Mouse (Mus musculus) kidney, postnatal 0 days (tissue): Measurements from ENCODE around the gene Tec. TPM values are rescaled to one million over a fixed set of nuclear protein-coding genes. Genes with fewer than 3 reads are reported as not detected.

Experiments
- ATAC-seq: fragments of 200-750 bp; cut with Nextera tagmentation; replicated peaks from 2 replicates; pipeline ENCODE4 v1.8.0; 2017; ENCODE audit warnings: low read depth, moderate number of reproducible peaks, moderate TSS enrichment, moderate library complexity; ENCODE audit not compliant: low FRiP score
- DNase-seq: peaks from one replicate; pipeline ENCODE4 v3.0.0-alpha.2; 2016; ENCODE audit warnings: low spot score
- H3K27ac ChIP-seq: fragments of 300-500 bp; sonication (generic); 2 replicates; pipeline ENCODE4 v1.5.1; 2014; ENCODE audit warnings: mild to moderate bottlenecking
- H3K27me3 ChIP-seq: fragments of 300-500 bp; sonication (generic); 2 replicates; pipeline ENCODE4 v1.6.1; 2014; ENCODE audit warnings: low read length, mixed read lengths; ENCODE audit not compliant: insufficient read depth
- H3K36me3 ChIP-seq: fragments of 300-500 bp; sonication (generic); 2 replicates; pipeline ENCODE4 v1.6.1; 2014; ENCODE audit warnings: low read length, mixed read lengths; ENCODE audit not compliant: insufficient read depth
- H3K4me1 ChIP-seq: fragments of 300-500 bp; sonication (generic); replicated peaks from 2 replicates; pipeline ENCODE4 v1.6.1; 2014; ENCODE audit warnings: antibody characterized with exemption, low read length, mixed read lengths; ENCODE audit not compliant: insufficient read depth
- H3K4me2 ChIP-seq: fragments of 300-500 bp; sonication (generic); 2 replicates; pipeline ENCODE4 v1.6.1; 2014; ENCODE audit warnings: mild to moderate bottlenecking, low read length, moderate library complexity, mixed read lengths
- H3K4me3 ChIP-seq: fragments of 300-500 bp; sonication (generic); replicated peaks from 2 replicates; pipeline ENCODE4 v1.5.1; 2014; ENCODE audit warnings: low read depth, low read length
- H3K9ac ChIP-seq: fragments of 300-500 bp; sonication (generic); 2 replicates; pipeline ENCODE4 v1.6.1; 2014; ENCODE audit warnings: low read depth, low read length
- H3K9me3 ChIP-seq: fragments of 300-500 bp; sonication (generic); replicated peaks from 2 replicates; pipeline ENCODE4 v1.6.1; 2016; ENCODE audit warnings: low read length, inconsistent platforms, mixed read lengths
- CTCF ChIP-seq: IDR thresholded peaks from 2 replicates; pipeline ENCODE4 v1.5.1; 2016; ENCODE audit warnings: antibody characterized with exemption, low read depth, mild to moderate bottlenecking, moderate library complexity
- WGBS: fragments of 180-500 bp; shearing (Covaris S2); extraction: QIAGEN DNeasy Blood & Tissue Kit; methylation state at CpG from one replicate; pipeline ENCODE4 v1.1.7; 2014; 5-methylcytosine and 5-hydroxymethylcytosine counted together
- polyA plus RNA-seq: library from polyadenylated mRNA; unstranded; fragments of >200 nt; fragmentation: Nextera tagmentation; extraction: Ambion mirVana; gene quantifications from 2 replicates; pipeline ENCODE4 v1.2.1, GENCODE M21; 2015

Gene Tec
- polyA plus RNA-seq, 1 experiment from 2014 or later = 8.4 TPM

GRCm38 (mm10) chr5:72829506-72830067 lies 38.7 kb downstream of the Tec start:
- Histone ChIP-seq H3K4me3 (no peak overlapping the region), H3K27ac (no peak overlapping the region), H3K4me1 (0 out of 2 replicates have a peak, but pooled peaks cover 11% of the 10 kb centered on the region), H3K9ac (no peak overlapping the region), H3K9me3 (no peaks in the 10 kb centered on the region), H3K4me2 (no peak overlapping the region), H3K27me3 (no peaks in the 10 kb centered on the region), H3K36me3 (no peaks in the 10 kb centered on the region)
- DNase-seq = no peak
- ATAC-seq = peak; percentile 49; the same call in 1 of the 2 replicates
- TF ChIP-seq CTCF = no peak
- WGBS = 84% methylated on average over 7 of the region's 7 CpGs

- DNase-seq = no peak
- H3K36me3 ChIP-seq = no peaks in the 10 kb centered on the region
- no peak overlapping the region for H3K27ac ChIP-seq
- 0 out of 2 replicates have a peak, but pooled peaks cover 11% of the 10 kb centered on the region for H3K4me1 ChIP-seq
- H3K4me3 ChIP-seq = no peak overlapping the region
- H3K9me3 ChIP-seq = no peaks in the 10 kb centered on the region
- H3K27me3 ChIP-seq = no peaks in the 10 kb centered on the region
- no peak for ATAC-seq
- no peak overlapping the region for H3K9ac ChIP-seq
- TF ChIP-seq CTCF = no peak
- 13% methylated on average over 1 of the region's 1 CpGs for WGBS
- no peak overlapping the region for H3K4me2 ChIP-seq
Observed at GRCm38 (mm10) chr5:72828401-72828800, 39.9 kb downstream of the Tec start.

GRCm38 (mm10) chr5:72827435-72827834 lies 40.8 kb downstream of the Tec start:
- Histone ChIP-seq H3K4me2 (no peak overlapping the region), H3K4me3 (no peak overlapping the region), H3K36me3 (peaks cover 7% of the 10 kb centered on the region; the same call in 1 of the 2 replicates), H3K9me3 (no peaks in the 10 kb centered on the region), H3K4me1 (0 out of 2 replicates have a peak, but pooled peaks cover 11% of the 10 kb centered on the region), H3K27ac (no peak overlapping the region), H3K27me3 (no peaks in the 10 kb centered on the region), H3K9ac (no peak overlapping the region)
- 55% methylated on average over 5 of the region's 5 CpGs for WGBS
- no peak for ATAC-seq
- no peak for DNase-seq
- no peak for TF ChIP-seq CTCF

- ATAC-seq (no peak), DNase-seq (no peak)
- H3K36me3 ChIP-seq = peaks cover 9% of the 10 kb centered on the region; the same call in 1 of the 2 replicates
- no peaks in the 10 kb centered on the region for H3K27me3 ChIP-seq
- H3K9ac ChIP-seq = no peak overlapping the region
- H3K9me3 ChIP-seq = no peaks in the 10 kb centered on the region
- 62% methylated on average over 3 of the region's 3 CpGs for WGBS
- no peak overlapping the region for H3K4me2 ChIP-seq
- no peak overlapping the region for H3K27ac ChIP-seq
- H3K4me3 ChIP-seq = no peak overlapping the region
- H3K4me1 ChIP-seq = 0 out of 2 replicates have a peak, but pooled peaks cover 11% of the 10 kb centered on the region
- no peak for TF ChIP-seq CTCF
Observed at GRCm38 (mm10) chr5:72826445-72826844, 41.8 kb downstream of the Tec start.

- Histone ChIP-seq H3K36me3 (peaks cover 9% of the 10 kb centered on the region; the same call in 1 of the 2 replicates), H3K27ac (no peak overlapping the region)
Observed at GRCm38 (mm10) chr5:72820651-72821050, 47.6 kb downstream of the Tec start.

GRCm38 (mm10) chr5:72820036-72820640 lies 48.1 kb downstream of the Tec start:
- Histone ChIP-seq H3K36me3 (peaks cover 9% of the 10 kb centered on the region; the same call in 1 of the 2 replicates), H3K27ac (no peak overlapping the region), H3K4me1 (peaks cover 4% of the 10 kb centered on the region; the same call in 1 of the 2 replicates), H3K4me3 (no peak overlapping the region), H3K4me2 (no peak overlapping the region), H3K27me3 (no peaks in the 10 kb centered on the region), H3K9ac (no peak overlapping the region), H3K9me3 (no peaks in the 10 kb centered on the region)
- DNase-seq (no peak), ATAC-seq (no peak)
- WGBS = 69% methylated on average over 8 of the region's 8 CpGs
- TF ChIP-seq CTCF = no peak

More at GRCm38 (mm10) chr5:72820651-72821050, 47.6 kb downstream of the Tec start:
- TF ChIP-seq CTCF = no peak
- Histone ChIP-seq H3K27me3 (no peaks in the 10 kb centered on the region), H3K4me3 (no peak overlapping the region), H3K9ac (no peak overlapping the region), H3K4me2 (no peak overlapping the region), H3K9me3 (no peaks in the 10 kb centered on the region), H3K4me1 (peaks cover 4% of the 10 kb centered on the region; the same call in 1 of the 2 replicates)
- ATAC-seq (no peak), DNase-seq (no peak)
- WGBS = 67% methylated on average over 3 of the region's 3 CpGs
